Mouse (Mus musculus) right cerebral cortex, postnatal 36 days (tissue): ENCODE measurements around the gene Dop1b.

Experiments used
- DNase-seq, 2 experiments: peaks; one replicate each; pipeline ENCODE4 v3.0.0; 2022; ENCODE audit warnings: low spot score in 2 of 2, mixed read lengths in 1 of 2

Dop1b gene

DNA sequence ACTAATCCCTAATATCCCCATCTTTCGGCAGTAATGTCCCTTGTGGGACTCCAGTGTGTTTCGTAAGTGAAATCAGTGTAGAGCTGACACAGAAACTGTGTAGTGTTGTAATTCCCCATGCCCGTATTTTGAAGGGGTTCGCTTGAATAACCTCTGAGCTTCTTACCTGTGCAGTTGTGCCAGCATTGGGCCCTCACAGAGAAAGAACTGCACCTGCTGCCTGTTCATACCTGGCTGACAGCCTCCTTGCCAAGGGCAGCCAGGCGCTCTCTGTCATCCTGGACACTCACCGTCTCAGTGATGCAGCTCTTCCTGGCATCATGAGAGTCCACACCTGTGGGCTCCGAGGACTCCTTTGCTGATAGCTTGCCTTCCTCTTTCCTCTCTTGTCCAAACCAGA, 1.3 kb downstream of the Dop1b start:
- DNase-seq, result no peak

DNA sequence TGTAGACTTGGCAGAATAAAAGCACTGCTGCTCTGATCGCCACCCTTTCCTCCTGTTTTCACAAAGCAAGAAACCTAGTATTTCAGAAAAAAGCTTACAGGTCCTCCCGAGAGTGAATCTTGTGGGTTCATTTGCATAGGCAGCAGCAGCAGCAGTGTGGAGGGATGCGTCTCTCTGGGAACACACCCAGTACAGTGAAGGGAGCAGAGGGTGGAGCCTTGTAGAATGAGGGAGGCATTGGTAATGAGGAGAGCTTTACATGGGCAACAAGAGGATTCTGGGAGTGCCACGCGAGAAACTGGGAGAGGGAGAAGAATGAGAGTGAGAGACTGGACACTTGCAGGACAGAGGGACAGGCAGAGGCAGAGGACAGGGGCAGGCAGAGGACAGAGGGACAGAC, 2.7 kb downstream of the Dop1b start:
- peak in 1 of 2 experiments; percentile 59 for DNase-seq

GRCm38 (mm10) chr16:93715826-93716225, 4.1 kb downstream of the Dop1b start:
- no peak for DNase-seq

GRCm38 (mm10) chr16:93717299-93717703, 5.6 kb downstream of the Dop1b start:
- DNase-seq, result peak; percentile 32 to 34

GRCm38 (mm10) chr16:93721771-93722170, 10.1 kb downstream of the Dop1b start:
- no peak for DNase-seq

- no peak for DNase-seq
Observed at GRCm38 (mm10) chr16:93722476-93722875, 10.8 kb downstream of the Dop1b start.

GRCm38 (mm10) chr16:93725417-93726144, 13.9 kb downstream of the Dop1b start:
- no peak for DNase-seq

DNA sequence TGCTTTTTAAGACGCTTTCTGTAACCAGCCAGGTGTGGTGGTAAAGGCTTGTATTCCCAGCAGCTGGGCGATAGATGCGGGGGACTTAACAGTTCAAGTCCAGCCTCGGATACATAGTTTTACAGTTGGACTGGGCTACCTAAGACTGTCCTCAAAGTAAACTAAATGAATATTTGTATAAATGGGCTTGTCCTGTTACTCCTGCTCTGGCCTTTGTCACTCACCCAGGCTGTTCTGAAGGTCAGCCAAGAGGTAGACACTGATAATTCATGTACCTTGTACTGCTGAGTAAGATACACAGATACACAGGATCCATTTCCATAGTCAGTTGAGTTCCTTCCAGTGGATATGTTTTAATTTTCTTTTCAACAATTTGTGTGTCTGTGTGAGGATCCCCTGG, 14.5 kb downstream of the Dop1b start:
- DNase-seq, result no peak

- no peak for DNase-seq
Observed at GRCm38 (mm10) chr16:93728676-93729075, 17.0 kb downstream of the Dop1b start.

DNA sequence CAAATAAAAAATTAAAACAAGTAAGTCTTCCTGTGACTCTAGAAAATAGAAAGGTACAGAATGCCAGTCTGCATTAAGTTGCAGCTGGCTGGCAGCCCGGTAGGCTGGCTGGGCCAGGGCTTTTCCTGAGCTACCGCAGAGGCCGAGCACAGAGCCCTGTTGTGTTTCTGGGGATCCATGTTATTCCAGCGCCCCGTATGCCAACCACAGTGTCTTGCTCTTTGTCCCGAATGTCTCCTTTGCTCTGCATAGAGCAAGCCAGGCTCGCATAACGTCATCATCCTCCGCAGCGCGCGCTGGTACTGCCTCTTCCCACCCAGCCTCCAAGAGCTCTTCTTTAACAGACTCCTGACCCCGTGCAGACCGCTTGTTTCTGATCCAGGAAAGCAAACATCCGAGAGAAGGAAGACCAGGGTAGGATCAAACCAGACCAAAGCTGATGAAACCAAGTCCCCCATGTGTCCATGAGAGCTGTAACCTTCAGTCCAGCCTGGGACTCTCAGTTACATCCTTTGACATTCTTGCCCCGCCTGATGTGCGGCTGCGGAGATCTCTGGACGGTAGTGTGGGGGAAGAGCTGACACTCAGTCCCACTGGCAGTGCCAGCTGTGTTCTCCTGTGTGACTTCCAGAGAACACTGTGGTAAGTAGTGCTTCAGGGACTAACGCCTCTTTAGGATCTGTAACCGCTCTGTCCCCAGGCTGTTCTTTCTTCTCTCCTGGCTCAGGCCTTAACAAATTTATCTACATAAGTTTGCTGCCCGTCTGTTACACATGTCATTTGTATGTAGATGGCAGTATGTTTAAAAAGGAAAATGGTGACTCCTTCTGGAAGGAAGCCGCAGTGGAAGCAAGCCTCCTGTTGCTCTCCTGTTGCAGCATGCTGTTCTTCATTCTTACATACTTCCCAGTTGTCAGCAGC, 18.4 kb downstream of the Dop1b start:
- DNase-seq, result peak; percentile 30 to 41

GRCm38 (mm10) chr16:93731310-93731709, 19.6 kb downstream of the Dop1b start:
- DNase-seq, result no peak

DNA sequence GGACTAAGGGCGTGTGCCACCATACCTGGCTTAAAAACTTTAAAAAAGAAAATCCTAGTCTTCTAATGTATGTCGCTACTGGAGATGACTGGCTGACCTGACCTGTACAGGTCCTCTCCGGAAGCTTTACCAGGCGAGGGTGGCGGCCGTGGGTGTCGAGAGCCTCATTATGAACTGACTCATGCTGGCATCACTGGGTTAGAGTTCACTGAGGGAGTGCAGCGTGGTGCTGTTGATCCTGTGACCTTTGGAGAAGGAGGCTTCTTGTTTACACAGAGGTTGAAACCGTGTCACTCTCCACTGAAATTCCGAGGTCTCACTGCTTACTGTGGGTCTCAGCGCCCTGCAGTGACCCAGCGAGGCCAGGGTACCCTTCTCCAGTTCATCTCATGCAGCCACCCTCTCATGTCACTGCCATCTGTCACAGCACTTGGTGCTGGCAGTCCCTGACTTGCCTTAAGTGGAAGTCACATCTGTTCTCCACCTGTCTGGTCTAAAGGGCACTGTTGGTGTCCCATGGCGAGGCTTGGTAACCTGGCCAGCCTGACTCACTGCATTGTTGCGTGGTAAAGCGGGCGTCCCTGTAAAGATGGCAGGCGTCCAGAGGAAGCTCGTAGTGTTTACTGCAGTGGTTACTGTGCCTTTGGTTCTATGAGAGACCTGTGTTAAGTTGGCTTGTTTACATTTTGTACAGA, 21.3 kb downstream of the Dop1b start:
- DNase-seq, result no peak

DNA sequence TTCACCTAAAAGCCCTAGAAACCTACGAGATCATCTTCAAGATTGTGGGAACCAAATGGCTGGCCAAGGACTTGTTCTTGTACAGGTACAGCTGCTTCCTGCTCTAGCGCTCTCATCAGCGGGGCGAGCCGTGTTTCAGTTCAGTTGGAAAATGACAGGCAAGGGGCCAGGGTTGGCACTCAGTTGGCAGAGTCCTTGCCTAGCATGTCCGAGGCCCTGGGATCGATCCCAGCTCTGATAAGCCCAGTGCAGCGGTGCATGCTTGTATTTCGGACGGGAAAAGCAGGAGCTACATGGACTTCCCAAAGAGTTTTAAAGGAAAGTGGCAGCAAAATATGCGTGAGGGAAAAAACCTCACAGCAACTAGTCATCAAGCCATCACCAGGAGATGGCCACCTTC, 27.5 kb downstream of the Dop1b start:
- no peak for DNase-seq

DNA sequence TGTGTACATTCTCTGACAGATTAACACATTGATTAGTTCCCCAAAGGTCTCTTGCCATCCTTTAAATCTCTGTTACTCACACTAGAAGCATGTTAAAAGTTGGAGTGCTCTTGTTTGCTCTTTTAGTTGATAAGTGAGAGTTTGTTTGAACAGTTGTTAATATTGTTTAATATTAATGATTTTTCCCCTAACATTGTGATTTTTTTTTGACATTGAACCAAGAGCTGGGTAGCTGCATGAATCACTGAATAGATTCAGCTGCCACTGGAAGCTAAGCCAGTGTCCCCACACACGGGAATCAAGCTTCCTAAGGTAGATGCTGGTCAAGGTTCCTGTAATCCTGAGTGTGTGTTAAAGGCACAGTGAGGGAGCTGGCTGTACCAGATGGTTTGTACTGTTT, 31.2 kb downstream of the Dop1b start:
- DNase-seq, result no peak

GRCm38 (mm10) chr16:93744049-93744490, 32.4 kb downstream of the Dop1b start:
- DNase-seq, result no peak

DNA sequence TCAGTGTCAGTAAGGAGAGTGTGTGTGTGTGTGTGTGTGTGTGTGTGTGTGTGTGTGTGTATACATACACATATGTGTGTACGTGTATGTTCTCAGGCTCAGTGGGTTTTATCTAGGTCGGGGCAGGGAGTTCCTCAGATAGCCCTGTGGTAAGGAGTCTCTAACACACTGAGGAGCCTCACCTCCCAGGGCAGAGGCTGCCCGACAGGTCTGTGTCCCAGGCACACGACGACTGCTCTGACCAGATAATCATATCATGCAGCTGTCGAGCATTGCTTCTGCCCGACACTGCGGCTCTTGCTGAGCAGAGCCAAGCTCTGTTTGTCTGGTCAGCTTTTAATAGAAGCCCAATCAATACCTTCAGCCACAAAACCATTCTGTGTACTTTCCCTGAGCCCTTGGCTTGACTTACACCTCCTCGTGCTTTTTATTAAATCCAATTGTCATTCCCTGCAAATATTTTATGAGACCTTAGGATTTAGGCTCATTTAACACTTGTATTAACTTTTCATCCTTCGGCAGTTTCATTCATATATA, 33.2 kb downstream of the Dop1b start:
- no peak for DNase-seq

DNA sequence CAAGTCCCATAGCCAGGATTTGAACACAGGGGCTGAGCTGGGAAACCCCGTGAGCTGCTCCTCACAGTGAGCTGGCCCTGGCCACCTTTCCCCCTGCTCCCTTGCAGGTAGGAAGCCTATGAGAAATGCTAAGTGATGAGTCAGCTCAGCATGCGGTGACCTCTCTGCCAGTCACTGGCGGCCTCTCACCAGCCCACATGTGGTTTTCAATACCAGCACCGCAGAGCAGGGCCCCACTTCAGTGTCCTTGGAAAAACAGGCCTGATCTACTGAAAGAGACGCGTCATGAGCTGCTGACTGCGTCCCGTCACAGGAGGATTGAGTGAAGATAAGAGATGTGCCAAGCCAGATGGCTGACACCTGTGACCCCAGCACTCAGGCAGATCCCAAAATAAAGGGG, 34.7 kb downstream of the Dop1b start:
- no peak for DNase-seq

- DNase-seq, result no peak
Observed at GRCm38 (mm10) chr16:93746957-93747356, 35.3 kb downstream of the Dop1b start.

GRCm38 (mm10) chr16:93747421-93747820, 35.7 kb downstream of the Dop1b start:
- DNase-seq, result no peak

- no peak for DNase-seq
Observed at GRCm38 (mm10) chr16:93749147-93749910, 37.6 kb downstream of the Dop1b start.

- no peak for DNase-seq
Observed at GRCm38 (mm10) chr16:93750464-93750863, 38.8 kb downstream of the Dop1b start.
